Mouse (Mus musculus) small intestine, adult 2 months (tissue): ENCODE results near the gene Slc2a13. TPM values are rescaled to one million over a fixed set of nuclear protein-coding genes. Genes with fewer than 3 reads are reported as not detected.

ENCODE experiments used
- H3K27ac ChIP-seq: fragments of 200-500 bp; 2 replicates; pipeline ENCODE4 v1.5.1; 2012; ENCODE audit warnings: low read depth, low read length, control low read depth, inconsistent platforms; ENCODE audit not compliant: insufficient read depth
- H3K27me3 ChIP-seq: fragments of 200-500 bp; 2 replicates; pipeline ENCODE4 v1.6.1; 2012; ENCODE audit warnings: mild to moderate bottlenecking, moderate library complexity, low read length, inconsistent platforms; ENCODE audit not compliant: control insufficient read depth, insufficient read depth
- H3K36me3 ChIP-seq: fragments of 200-500 bp; 2 replicates; pipeline ENCODE4 v1.6.1; 2012; ENCODE audit warnings: mild to moderate bottlenecking, low read length, control low read depth, inconsistent platforms; ENCODE audit not compliant: control insufficient read depth, insufficient read depth
- H3K4me1 ChIP-seq: fragments of 200-500 bp; 2 replicates; pipeline ENCODE4 v1.6.1; 2012; ENCODE audit warnings: low read length, inconsistent platforms, mixed read lengths; ENCODE audit not compliant: control insufficient read depth, insufficient read depth, insufficient read length
- H3K4me3 ChIP-seq: fragments of 200-500 bp; 2 replicates; pipeline ENCODE4 v1.5.1; 2012; ENCODE audit warnings: low read depth, mild to moderate bottlenecking, control low read depth, inconsistent platforms, low read length, moderate library complexity
- CTCF ChIP-seq: fragments of 200-500 bp; IDR thresholded peaks from 2 replicates; pipeline ENCODE4 v1.5.1; 2012; ENCODE audit warnings: low read depth, mild to moderate bottlenecking, control low read depth, inconsistent platforms, low read length, moderate library complexity, mixed read lengths; ENCODE audit not compliant: insufficient replicate concordance, insufficient read length; ENCODE audit errors: extremely low read depth
- POLR2A ChIP-seq: fragments of 200-500 bp; IDR thresholded peaks from 2 replicates; pipeline ENCODE4 v1.6.1; 2012; ENCODE audit warnings: low read depth, mild to moderate bottlenecking, control low read depth, inconsistent platforms, low read length, moderate library complexity
- WGBS: fragments of 180-500 bp; shearing (Covaris S2); methylation state at CpG from one replicate; pipeline ENCODE4 v1.1.7; 2018; 5-methylcytosine and 5-hydroxymethylcytosine counted together
- polyA plus RNA-seq: library from polyadenylated mRNA; depleted of rRNA; stranded (reverse); fragments of >200 nt; gene quantifications from 2 replicates; pipeline ENCODE4 v1.2.3, GENCODE M21; 2012

Slc2a13 gene
- polyA plus RNA-seq, 1 experiment: 0.71 TPM

DNA sequence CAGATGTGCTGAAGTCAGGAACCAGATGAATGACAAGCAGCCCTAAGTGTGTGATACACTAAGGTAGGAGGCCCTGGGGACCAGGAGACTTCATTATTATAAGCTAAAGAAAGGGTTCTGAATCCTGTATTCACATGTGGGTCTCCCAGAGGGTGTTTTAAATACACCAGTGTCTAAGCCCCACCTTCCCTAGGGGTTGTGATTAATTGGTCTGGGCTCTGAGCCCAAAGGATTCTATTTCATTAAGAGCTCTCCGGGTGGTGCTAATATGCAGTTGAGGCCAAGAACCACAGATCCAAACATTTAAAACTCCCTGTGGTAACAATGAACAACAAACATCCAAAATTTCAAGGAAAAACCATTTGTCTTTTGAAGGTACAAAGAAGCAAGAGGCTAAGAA is 70.4 kb downstream of the Slc2a13 start:
- Histone ChIP-seq H3K4me1 (no peaks in the 10 kb centered on the region), H3K27me3 (no peaks in the 10 kb centered on the region), H3K36me3 (no peaks in the 10 kb centered on the region), H3K4me3 (no peak overlapping the region), H3K27ac (no peak overlapping the region)
- WGBS: 40% methylated on average over 1 of the region's 1 CpGs
- no peak for TF ChIP-seq CTCF
- TF ChIP-seq POLR2A: no peak

DNA sequence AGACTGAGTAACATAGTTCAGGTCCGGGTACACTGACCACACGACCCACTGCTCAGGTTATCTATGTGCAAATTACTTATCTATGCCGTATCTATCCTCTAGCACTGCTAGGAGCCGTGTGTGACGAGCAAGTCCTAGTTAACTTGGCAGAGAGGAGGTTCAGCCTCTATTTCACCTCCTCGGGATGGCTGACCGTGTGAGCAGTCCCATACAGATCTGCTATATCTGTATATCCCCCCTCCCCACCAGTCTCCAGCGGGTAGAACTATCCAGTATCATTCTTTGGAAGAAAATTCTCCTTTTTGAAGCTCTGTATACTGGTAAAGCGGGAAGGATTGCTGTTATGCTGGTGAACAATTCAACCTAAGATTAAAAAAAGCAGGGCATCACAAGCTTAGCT is 70.8 kb downstream of the Slc2a13 start:
- Histone ChIP-seq H3K27ac (no peak overlapping the region), H3K4me1 (no peaks in the 10 kb centered on the region), H3K36me3 (no peaks in the 10 kb centered on the region), H3K4me3 (no peak overlapping the region), H3K27me3 (no peaks in the 10 kb centered on the region)
- TF ChIP-seq CTCF (no peak), POLR2A (no peak)
- WGBS: 78% methylated on average over 9 of the region's 9 CpGs

DNA sequence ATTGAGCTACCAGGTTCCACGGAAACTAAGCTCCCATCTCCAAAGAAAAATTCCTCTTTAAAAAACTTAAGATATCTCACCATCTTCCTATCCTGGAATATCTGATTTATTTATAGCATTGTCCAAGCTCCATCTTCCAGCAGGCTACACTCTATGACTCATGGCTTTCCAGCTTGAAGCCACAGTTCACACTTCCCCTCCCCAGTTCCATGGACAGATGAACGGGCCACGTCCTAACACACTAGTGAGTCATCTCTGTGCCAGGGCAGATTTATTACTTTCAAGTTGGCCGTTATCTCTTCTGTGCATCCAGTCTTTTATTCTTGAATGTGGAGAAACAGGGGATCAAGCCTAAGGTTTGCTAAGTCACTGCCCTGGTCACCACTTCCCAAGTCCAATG is 78.0 kb downstream of the Slc2a13 start:
- H3K27me3 ChIP-seq: no peaks in the 10 kb centered on the region
- H3K4me1 ChIP-seq: no peaks in the 10 kb centered on the region
- H3K4me3 ChIP-seq: no peak overlapping the region
- WGBS: 52% methylated on average over 4 of the region's 4 CpGs
- no peak for TF ChIP-seq CTCF
- TF ChIP-seq POLR2A: no peak
- H3K36me3 ChIP-seq: no peaks in the 10 kb centered on the region
- H3K27ac ChIP-seq: no peak overlapping the region

DNA sequence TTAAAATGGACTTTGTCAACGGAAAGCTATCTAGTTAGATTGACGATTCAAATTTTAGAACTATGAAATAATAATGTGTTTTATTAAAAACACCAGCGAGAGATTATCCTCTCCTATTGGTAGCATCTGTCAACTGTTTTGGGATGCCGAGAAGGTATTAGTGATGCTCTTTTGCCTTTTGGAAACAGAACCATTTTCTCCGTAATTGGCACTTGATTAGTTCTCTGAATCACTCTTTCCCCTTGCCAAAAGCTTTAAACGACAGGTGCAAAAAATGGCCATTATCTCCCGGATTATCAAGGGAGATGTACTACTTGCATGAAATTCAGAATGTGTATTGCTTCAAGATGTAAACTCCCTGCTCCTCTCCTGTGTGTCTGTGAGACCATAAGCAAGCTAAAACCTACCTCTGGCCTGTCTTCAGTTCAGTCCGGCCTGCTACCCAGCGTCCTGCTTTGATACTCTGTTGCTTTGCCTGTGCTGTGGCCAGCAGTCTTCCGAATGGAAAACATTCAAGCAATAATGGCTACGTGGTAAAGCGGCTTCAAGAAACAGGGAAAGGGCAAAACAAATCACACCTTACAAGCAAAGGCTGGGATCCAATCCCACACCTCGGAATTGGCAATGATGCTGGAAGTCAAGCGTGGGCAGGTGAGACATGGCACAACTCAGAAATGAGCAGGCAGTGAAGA is 93.0 kb downstream of the Slc2a13 start:
- H3K36me3 ChIP-seq: no peaks in the 10 kb centered on the region
- no peak for TF ChIP-seq CTCF
- TF ChIP-seq POLR2A: no peak
- WGBS: 88% methylated on average over 14 of the region's 14 CpGs
- H3K4me1 ChIP-seq: no peaks in the 10 kb centered on the region
- no peak overlapping the region for H3K27ac ChIP-seq
- no peaks in the 10 kb centered on the region for H3K27me3 ChIP-seq
- no peak overlapping the region for H3K4me3 ChIP-seq

- no peak overlapping the region for H3K4me3 ChIP-seq
- no peaks in the 10 kb centered on the region for H3K27me3 ChIP-seq
- H3K4me1 ChIP-seq: no peaks in the 10 kb centered on the region
- WGBS: 29% methylated on average over 5 of the region's 5 CpGs
- TF ChIP-seq POLR2A (no peak), CTCF (peak; percentile 16; the same call in 1 of the 2 replicates)
- no peaks in the 10 kb centered on the region for H3K36me3 ChIP-seq
- H3K27ac ChIP-seq: no peak overlapping the region
Observed at GRCm38 (mm10) chr15:91477766-91478165, 95.3 kb downstream of the Slc2a13 start.

GRCm38 (mm10) chr15:91473690-91474409 is 99.2 kb downstream of the Slc2a13 start:
- no peaks in the 10 kb centered on the region for H3K27me3 ChIP-seq

GRCm38 (mm10) chr15:91465331-91465730 is 107.7 kb downstream of the Slc2a13 start:
- TF ChIP-seq POLR2A: no peak
- TF ChIP-seq CTCF: no peak
- no peaks in the 10 kb centered on the region for H3K27me3 ChIP-seq
- WGBS: 67% methylated on average over 3 of the region's 3 CpGs

More at GRCm38 (mm10) chr15:91473690-91474409, 99.2 kb downstream of the Slc2a13 start:
- Histone ChIP-seq H3K4me3 (no peak overlapping the region), H3K4me1 (no peaks in the 10 kb centered on the region), H3K36me3 (no peaks in the 10 kb centered on the region), H3K27ac (no peak overlapping the region)
- 82% methylated on average over 2 of the region's 2 CpGs for WGBS
- TF ChIP-seq CTCF (no peak), POLR2A (no peak)

More at GRCm38 (mm10) chr15:91465331-91465730, 107.7 kb downstream of the Slc2a13 start:
- Histone ChIP-seq H3K36me3 (no peaks in the 10 kb centered on the region), H3K4me1 (no peaks in the 10 kb centered on the region), H3K4me3 (no peak overlapping the region), H3K27ac (no peak overlapping the region)
